Mouse (Mus musculus): ENCODE measurements around the gene Zic3.

The Zic3 gene

GRCm38 (mm10) chrX:58033521-58033920 lies 11.0 kb downstream of the Zic3 start:
- in situ Hi-C loops (cut with MboI; ENCODE audit: low pct_unique_long_range_greater_than_20kb in 1 of 2, low sequenced_read_pairs in 2 of 2, unreplicated experiment in 1 of 2), result loop anchor here in 1 of 2 experiments (25.0 kb wide), 1 partner anchor 646 kb away; the partner anchor contains the start of gene Rbmx

GRCm38 (mm10) chrX:58038061-58039007 lies 15.8 kb downstream of the Zic3 start:
- in situ Hi-C loops (cut with MboI; ENCODE audit: low pct_unique_long_range_greater_than_20kb in 1 of 2, low sequenced_read_pairs in 2 of 2, unreplicated experiment in 1 of 2), result loop anchor here in 1 of 2 experiments (25.0 kb wide), 1 partner anchor 651 kb away; the partner anchor contains the start of gene Rbmx

DNA sequence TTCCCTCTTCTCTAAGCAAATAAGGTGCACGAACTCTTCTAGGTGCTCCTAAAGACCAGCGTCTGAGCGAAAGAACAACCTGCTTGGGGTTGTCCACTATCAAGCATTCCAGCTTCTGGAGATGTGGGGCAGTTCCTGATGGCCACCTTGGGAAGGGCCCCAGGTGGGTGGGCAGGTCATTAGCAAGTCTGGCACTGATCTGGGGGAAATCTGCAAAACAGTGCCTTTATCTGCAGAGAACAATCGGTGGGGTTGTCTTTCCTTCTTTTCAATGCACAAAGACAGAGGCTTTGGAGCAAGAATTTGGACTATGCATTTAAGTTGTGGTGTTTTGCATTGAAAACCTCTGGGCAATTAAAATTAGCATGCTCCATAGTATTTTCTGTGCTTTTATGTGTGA lies 17.2 kb downstream of the Zic3 start:
- in situ Hi-C loops (cut with MboI; ENCODE audit: low pct_unique_long_range_greater_than_20kb in 1 of 2, low sequenced_read_pairs in 2 of 2, unreplicated experiment in 1 of 2), result loop anchor here in 1 of 2 experiments (25.0 kb wide), 1 partner anchor 652 kb away; the partner anchor contains the start of gene Rbmx

GRCm38 (mm10) chrX:58041865-58042264 lies 19.4 kb downstream of the Zic3 start:
- in situ Hi-C loops (cut with MboI; ENCODE audit: low pct_unique_long_range_greater_than_20kb in 1 of 2, low sequenced_read_pairs in 2 of 2, unreplicated experiment in 1 of 2), result loop anchor here in 1 of 2 experiments (25.0 kb wide), 1 partner anchor 655 kb away; the partner anchor contains the start of gene Rbmx

- in situ Hi-C loops (cut with MboI; ENCODE audit: low pct_unique_long_range_greater_than_20kb in 1 of 2, low sequenced_read_pairs in 2 of 2, unreplicated experiment in 1 of 2), result loop anchor here in 1 of 2 experiments (25.0 kb wide), 1 partner anchor 655 kb away; the partner anchor contains the start of gene Rbmx
Measured at GRCm38 (mm10) chrX:58042512-58042911, 20.0 kb downstream of the Zic3 start.
